Mouse (Mus musculus): Measurements from ENCODE around the gene Ppm1a. TPM values are rescaled to one million over a fixed set of nuclear protein-coding genes. Genes with fewer than 3 reads are reported as not detected.

The Ppm1a gene
- polyA plus RNA-seq, 1 experiment from 2014 or later: 52.8 TPM

DNA sequence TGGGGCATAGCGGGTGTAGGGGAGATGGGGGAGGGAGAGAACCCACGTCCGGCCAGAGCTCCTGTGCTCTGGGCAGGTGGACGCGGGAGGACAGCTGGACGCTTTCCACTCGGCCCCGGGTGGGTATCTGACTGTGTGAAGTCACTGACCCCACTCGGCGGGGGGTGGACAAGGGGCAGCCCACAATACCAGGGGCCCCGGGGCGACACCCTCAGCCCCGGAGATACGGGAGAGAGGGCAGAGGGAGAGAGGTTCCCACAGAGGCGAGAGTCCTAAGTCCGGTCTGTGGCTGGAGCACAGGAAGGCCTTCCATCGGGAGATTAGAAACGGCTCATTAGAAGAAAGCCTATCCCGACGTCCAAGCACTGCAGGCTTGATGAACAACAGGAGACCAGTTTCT lies 72.5 kb downstream of the Ppm1a start:
- Histone ChIP-seq H3K9me3 (ENCODE audit: control insufficient read depth, low read length) (no peaks in the 10 kb centered on the region), H3K4me3 (replicated peaks; ENCODE audit: low read length) (no peak overlapping the region), H3K4me1 (replicated peaks; ENCODE audit: control insufficient read depth, insufficient read depth, low read length) (peaks cover 14% of the 10 kb centered on the region), H3K9ac (replicated peaks; ENCODE audit: low read depth, low read length) (no peak overlapping the region), H3K27me3 (replicated peaks; ENCODE audit: control insufficient read depth, insufficient read depth, low read length) (peaks cover 15% of the 10 kb centered on the region), H3K27ac (ENCODE audit: low read length) (no peak overlapping the region), H3K4me2 (ENCODE audit: low read length) (no peak overlapping the region), H3K36me3 (ENCODE audit: control insufficient read depth, insufficient read depth) (no peaks in the 10 kb centered on the region)
- ATAC-seq: no peak
- WGBS: 67% methylated on average over 20 of the region's 20 CpGs

DNA sequence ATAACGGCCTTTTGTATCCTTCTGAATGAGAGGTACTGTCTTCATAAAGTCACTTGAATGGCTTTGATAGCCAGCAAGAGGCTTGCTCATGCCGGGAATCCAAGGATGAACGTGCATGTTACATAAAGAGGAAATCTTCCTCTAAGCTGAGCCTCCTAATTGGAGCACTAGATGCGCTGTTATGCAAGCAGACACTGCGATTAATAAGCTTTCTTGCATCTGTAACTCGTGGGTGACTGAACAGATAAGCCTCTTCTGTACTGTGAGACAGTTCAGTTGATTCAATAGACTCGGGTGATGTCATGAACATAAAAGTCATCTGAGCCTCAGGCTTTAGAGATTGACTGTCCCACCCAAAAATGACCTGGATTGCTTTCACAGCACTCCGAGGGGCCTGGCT lies 73.1 kb downstream of the Ppm1a start:
- H3K36me3 ChIP-seq (ENCODE audit: control insufficient read depth, insufficient read depth): no peaks in the 10 kb centered on the region
- peaks cover 14% of the 10 kb centered on the region for H3K27me3 ChIP-seq (replicated peaks; ENCODE audit: control insufficient read depth, insufficient read depth, low read length)
- no peak for ATAC-seq
- no peak overlapping the region for H3K27ac ChIP-seq (ENCODE audit: low read length)
- H3K4me1 ChIP-seq (replicated peaks; ENCODE audit: control insufficient read depth, insufficient read depth, low read length): peaks cover 14% of the 10 kb centered on the region
- no peak overlapping the region for H3K4me3 ChIP-seq (replicated peaks; ENCODE audit: low read length)
- H3K9ac ChIP-seq (replicated peaks; ENCODE audit: low read depth, low read length): no peak overlapping the region
- no peak overlapping the region for H3K4me2 ChIP-seq (ENCODE audit: low read length)
- 45% methylated on average over 8 of the region's 8 CpGs for WGBS
- H3K9me3 ChIP-seq (ENCODE audit: control insufficient read depth, low read length): no peaks in the 10 kb centered on the region

DNA sequence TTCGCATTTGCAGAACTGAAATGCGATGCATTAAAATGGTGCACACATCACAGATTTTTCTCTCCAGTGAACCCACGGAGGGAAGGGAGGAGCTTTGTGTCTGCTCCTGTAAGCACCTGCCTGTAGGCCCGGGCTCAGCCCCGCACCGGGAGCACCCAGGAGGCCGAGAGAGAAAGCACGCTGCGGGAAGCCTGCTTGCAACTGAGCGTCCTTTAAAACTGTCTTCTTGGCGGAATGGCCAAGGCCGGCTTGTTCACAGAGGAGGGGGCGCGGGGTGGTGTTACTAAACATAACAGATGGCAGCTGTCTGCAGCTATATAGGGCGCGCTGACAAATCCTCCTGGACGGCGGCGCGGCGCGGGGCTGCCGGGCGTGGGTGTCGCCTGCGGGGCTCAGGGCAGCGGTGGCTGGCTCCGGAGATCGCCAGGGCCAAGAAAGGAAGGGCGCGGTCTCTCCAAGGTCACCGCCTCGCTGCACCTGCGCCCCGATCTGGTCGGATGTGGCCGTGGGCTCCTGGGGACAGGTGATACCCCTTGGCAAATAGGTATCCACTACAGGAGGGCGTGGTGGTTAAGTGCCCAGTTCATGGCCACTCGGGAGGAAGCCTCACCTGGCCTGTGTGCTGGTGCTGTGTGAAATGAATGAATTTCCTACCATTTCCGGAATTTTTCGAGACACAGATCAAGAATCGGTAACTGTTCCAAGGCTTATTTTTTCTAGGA lies 74.6 kb downstream of the Ppm1a start:
- 6% methylated on average over 39 of the region's 42 CpGs for WGBS
- ATAC-seq: peak; percentile 90
- peaks cover 15% of the 10 kb centered on the region for H3K27me3 ChIP-seq (replicated peaks; ENCODE audit: control insufficient read depth, insufficient read depth, low read length)
- H3K9ac ChIP-seq (replicated peaks; ENCODE audit: low read depth, low read length): peak overlapping the region; percentile 59
- peak overlapping the region; percentile 44 for H3K4me3 ChIP-seq (replicated peaks; ENCODE audit: low read length)
- H3K4me2 ChIP-seq (ENCODE audit: low read length): peak overlapping the region; percentile 63
- peaks cover 14% of the 10 kb centered on the region for H3K4me1 ChIP-seq (replicated peaks; ENCODE audit: control insufficient read depth, insufficient read depth, low read length)
- H3K9me3 ChIP-seq (ENCODE audit: control insufficient read depth, low read length): no peaks in the 10 kb centered on the region
- H3K27ac ChIP-seq (ENCODE audit: low read length): peak overlapping the region; percentile 11; the same call in 1 of the 2 replicates
- no peaks in the 10 kb centered on the region for H3K36me3 ChIP-seq (ENCODE audit: control insufficient read depth, insufficient read depth)

DNA sequence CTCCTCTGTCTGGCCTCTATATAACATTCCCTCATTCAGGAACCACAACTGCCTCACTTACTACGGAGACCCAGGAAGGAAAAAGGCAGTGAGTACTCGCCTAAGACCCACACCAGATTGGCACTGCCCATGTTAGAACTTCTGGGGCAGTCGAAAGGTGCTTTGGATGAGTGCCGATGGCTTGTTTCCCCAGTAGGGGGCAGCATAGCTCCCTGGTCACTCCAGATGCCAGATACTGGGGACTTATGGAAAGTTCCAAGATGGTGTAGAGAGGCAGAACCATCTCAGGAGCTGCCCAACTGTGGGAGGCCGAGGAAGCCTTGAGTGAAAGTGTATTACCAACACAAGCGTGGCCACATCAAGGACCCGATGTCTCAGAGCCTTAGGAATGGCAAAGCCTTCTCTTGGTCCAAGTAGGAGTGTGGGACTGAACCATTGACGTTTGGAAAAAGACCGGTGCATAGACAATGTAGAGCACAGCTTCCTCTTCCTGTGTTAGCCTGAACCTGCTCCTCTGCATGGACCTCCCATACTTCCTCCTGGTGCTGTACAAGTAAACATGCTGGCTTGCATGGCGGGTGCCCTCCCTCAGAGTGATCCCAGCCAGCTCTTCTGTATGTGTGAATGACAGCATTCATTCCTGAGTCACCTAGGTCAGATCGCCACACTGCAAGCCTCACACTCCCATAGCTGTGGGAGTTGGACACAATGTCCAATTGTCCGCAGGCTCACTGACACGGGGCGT lies 77.7 kb downstream of the Ppm1a start:
- WGBS: 76% methylated on average over 14 of the region's 14 CpGs
- Histone ChIP-seq H3K27me3 (replicated peaks; ENCODE audit: control insufficient read depth, insufficient read depth, low read length) (peaks cover 13% of the 10 kb centered on the region), H3K9ac (replicated peaks; ENCODE audit: low read depth, low read length) (no peak overlapping the region), H3K4me3 (replicated peaks; ENCODE audit: low read length) (no peak overlapping the region), H3K9me3 (ENCODE audit: control insufficient read depth, low read length) (no peaks in the 10 kb centered on the region), H3K4me2 (ENCODE audit: low read length) (no peak overlapping the region), H3K36me3 (ENCODE audit: control insufficient read depth, insufficient read depth) (no peaks in the 10 kb centered on the region), H3K27ac (ENCODE audit: low read length) (no peak overlapping the region), H3K4me1 (replicated peaks; ENCODE audit: control insufficient read depth, insufficient read depth, low read length) (peaks cover 14% of the 10 kb centered on the region)
- ATAC-seq: no peak

DNA sequence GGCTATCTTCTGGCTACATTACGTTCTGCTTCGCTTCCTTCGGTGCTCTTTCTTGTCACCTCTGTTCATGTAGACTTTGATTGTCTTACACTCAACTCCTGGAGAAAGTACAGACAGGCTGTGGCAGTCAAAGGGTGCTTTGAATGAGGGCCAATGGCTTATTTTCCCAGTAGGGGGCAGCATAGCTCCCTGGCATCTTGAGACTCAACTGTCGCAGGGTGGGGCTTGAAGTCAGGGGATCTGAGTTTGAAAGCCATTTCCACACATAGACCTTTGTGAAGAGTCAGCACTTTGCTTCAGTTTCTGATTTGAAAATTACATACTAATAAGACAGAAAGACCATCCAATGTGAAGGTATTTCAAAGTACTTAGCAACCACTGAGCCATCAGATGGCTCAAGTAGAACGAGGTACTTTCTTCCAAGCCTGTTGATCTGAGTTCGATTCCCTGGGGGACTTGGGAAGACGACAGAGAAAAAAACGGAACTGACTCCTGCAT lies 78.3 kb downstream of the Ppm1a start:
- no peak for ATAC-seq
- Histone ChIP-seq H3K36me3 (ENCODE audit: control insufficient read depth, insufficient read depth) (no peaks in the 10 kb centered on the region), H3K4me3 (replicated peaks; ENCODE audit: low read length) (no peak overlapping the region), H3K9ac (replicated peaks; ENCODE audit: low read depth, low read length) (no peak overlapping the region), H3K9me3 (ENCODE audit: control insufficient read depth, low read length) (no peaks in the 10 kb centered on the region), H3K4me2 (ENCODE audit: low read length) (no peak overlapping the region), H3K27me3 (replicated peaks; ENCODE audit: control insufficient read depth, insufficient read depth, low read length) (peaks cover 11% of the 10 kb centered on the region), H3K27ac (ENCODE audit: low read length) (no peak overlapping the region), H3K4me1 (replicated peaks; ENCODE audit: control insufficient read depth, insufficient read depth, low read length) (peaks cover 14% of the 10 kb centered on the region)
- whole genome bisulfite sequencing: 80% methylated on average over 8 of the region's 8 CpGs

DNA sequence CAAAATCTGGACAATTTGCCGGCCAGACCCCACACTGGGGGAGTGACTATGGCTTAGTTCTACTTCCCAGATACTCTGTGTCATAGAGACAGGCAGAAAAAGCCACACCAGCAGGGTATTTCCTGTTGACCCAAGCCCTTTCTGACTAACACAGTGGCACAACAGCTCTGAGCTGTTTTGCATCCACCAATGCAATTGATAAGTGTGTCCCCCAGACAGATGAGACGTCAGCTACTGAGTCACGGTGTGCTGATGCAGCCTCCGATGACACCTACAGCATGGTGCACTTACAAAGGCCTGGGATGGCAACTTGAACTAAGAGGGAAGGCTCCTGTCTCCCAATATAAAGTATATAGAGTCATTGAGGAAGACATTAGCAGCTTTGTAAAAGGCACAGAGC lies 80.0 kb downstream of the Ppm1a start:
- Histone ChIP-seq H3K4me1 (replicated peaks; ENCODE audit: control insufficient read depth, insufficient read depth, low read length) (peaks cover 2% of the 10 kb centered on the region; the same call in 1 of the 2 replicates), H3K4me3 (replicated peaks; ENCODE audit: low read length) (no peak overlapping the region), H3K36me3 (ENCODE audit: control insufficient read depth, insufficient read depth) (no peaks in the 10 kb centered on the region), H3K27me3 (replicated peaks; ENCODE audit: control insufficient read depth, insufficient read depth, low read length) (peaks cover 9% of the 10 kb centered on the region), H3K9me3 (ENCODE audit: control insufficient read depth, low read length) (no peaks in the 10 kb centered on the region), H3K9ac (replicated peaks; ENCODE audit: low read depth, low read length) (no peak overlapping the region), H3K4me2 (ENCODE audit: low read length) (no peak overlapping the region), H3K27ac (ENCODE audit: low read length) (no peak overlapping the region)
- no peak for ATAC-seq
- 83% methylated on average over 4 of the region's 4 CpGs for WGBS

DNA sequence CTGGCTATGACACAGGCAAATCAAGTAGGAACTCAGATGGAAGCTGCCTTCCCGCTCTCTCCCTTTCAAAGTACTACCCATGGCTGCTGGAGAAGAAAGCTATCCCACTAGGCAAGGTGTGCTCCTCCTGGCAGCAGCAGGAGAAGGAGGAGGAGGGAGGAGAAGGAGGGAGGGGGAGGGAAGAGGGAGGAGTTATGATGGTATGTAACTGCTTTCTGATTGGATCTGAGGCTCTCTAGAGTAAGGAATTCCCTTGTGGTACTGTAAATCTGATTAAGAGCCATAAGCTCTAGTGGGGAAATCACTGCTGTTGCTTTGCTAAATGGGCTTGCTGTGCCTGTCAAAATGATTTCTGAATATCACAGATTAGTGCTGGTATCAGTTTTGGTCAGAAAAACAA lies 84.2 kb downstream of the Ppm1a start:
- no peak overlapping the region for H3K27ac ChIP-seq (ENCODE audit: low read length)
- 92% methylated on average over 1 of the region's 1 CpGs for whole genome bisulfite sequencing
- no peak overlapping the region for H3K4me2 ChIP-seq (ENCODE audit: low read length)
- no peak overlapping the region for H3K4me3 ChIP-seq (replicated peaks; ENCODE audit: low read length)
- no peak overlapping the region for H3K9ac ChIP-seq (replicated peaks; ENCODE audit: low read depth, low read length)
- H3K36me3 ChIP-seq (ENCODE audit: control insufficient read depth, insufficient read depth): no peaks in the 10 kb centered on the region
- no peak for ATAC-seq
- H3K27me3 ChIP-seq (replicated peaks; ENCODE audit: control insufficient read depth, insufficient read depth, low read length): peaks cover 16% of the 10 kb centered on the region
- 0 out of 2 replicates have a peak, but pooled peaks cover 3% of the 10 kb centered on the region for H3K4me1 ChIP-seq (replicated peaks; ENCODE audit: control insufficient read depth, insufficient read depth, low read length)
- H3K9me3 ChIP-seq (ENCODE audit: control insufficient read depth, low read length): no peaks in the 10 kb centered on the region

DNA sequence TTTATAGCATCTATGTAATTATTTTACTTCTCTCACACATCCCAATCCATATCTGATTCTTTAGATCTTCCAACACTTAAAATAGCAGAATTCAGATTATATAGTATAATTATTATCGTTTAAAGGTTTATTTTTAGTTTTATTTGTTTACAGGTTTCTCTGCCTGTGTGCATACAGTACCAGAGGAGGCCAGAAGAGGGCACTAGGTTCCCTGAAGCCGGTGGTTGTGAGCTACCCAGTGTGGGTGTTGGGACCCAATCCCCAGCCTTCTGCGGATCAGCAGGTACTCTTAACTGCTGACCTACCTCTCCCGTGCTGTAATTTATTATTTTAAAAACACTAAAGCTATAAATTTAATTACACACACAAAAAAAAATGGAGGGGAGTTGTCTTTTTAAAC lies 85.9 kb downstream of the Ppm1a start:
- 94% methylated on average over 4 of the region's 4 CpGs for WGBS
- ATAC-seq: no peak
- H3K4me2 ChIP-seq (ENCODE audit: low read length): no peak overlapping the region

DNA sequence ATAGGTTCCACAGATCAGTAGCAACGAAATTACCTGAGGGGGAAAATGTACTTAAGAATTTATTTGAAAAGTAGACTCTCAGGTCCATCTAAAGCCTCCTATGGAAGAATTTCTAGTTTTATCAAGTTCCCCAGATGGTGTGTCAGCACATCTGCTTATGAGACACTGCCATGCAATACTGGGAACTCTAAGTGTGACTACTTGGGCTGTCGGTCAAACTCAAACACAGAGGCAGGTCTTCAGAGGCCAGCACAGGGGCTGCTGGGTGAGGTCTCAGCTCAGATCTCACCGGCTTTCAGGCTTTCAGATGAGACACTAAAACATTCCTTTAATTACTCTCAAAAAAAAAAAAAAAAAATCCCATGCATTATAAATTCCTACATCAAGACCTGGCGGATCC lies 86.3 kb downstream of the Ppm1a start:
- peaks cover 35% of the 10 kb centered on the region for H3K27me3 ChIP-seq (replicated peaks; ENCODE audit: control insufficient read depth, insufficient read depth, low read length)
- H3K4me3 ChIP-seq (replicated peaks; ENCODE audit: low read length): no peak overlapping the region
- no peak for ATAC-seq
- H3K9me3 ChIP-seq (ENCODE audit: control insufficient read depth, low read length): no peaks in the 10 kb centered on the region
- 0 out of 2 replicates have a peak, but pooled peaks cover 3% of the 10 kb centered on the region for H3K4me1 ChIP-seq (replicated peaks; ENCODE audit: control insufficient read depth, insufficient read depth, low read length)
- no peak overlapping the region for H3K4me2 ChIP-seq (ENCODE audit: low read length)
- no peak overlapping the region for H3K9ac ChIP-seq (replicated peaks; ENCODE audit: low read depth, low read length)
- 87% methylated on average over 4 of the region's 4 CpGs for WGBS
- no peak overlapping the region for H3K27ac ChIP-seq (ENCODE audit: low read length)
- H3K36me3 ChIP-seq (ENCODE audit: control insufficient read depth, insufficient read depth): no peaks in the 10 kb centered on the region

More for the DNA sequence above, 85.9 kb downstream of the Ppm1a start:
- Histone ChIP-seq H3K9ac (replicated peaks; ENCODE audit: low read depth, low read length) (no peak overlapping the region), H3K4me1 (replicated peaks; ENCODE audit: control insufficient read depth, insufficient read depth, low read length) (0 out of 2 replicates have a peak, but pooled peaks cover 3% of the 10 kb centered on the region), H3K27me3 (replicated peaks; ENCODE audit: control insufficient read depth, insufficient read depth, low read length) (peaks cover 30% of the 10 kb centered on the region), H3K4me3 (replicated peaks; ENCODE audit: low read length) (no peak overlapping the region), H3K27ac (ENCODE audit: low read length) (no peak overlapping the region), H3K9me3 (ENCODE audit: control insufficient read depth, low read length) (no peaks in the 10 kb centered on the region), H3K36me3 (ENCODE audit: control insufficient read depth, insufficient read depth) (no peaks in the 10 kb centered on the region)

All from forebrain, embryonic 16.5 days (tissue).